Mouse (Mus musculus) layer of hippocampus, adult 8-10 months (tissue): ENCODE results near the gene Gfm2. TPM values are rescaled to one million over a fixed set of nuclear protein-coding genes. Genes with fewer than 3 reads are reported as not detected.

Experiments
- DNase-seq, 2 experiments: peaks; one replicate each; pipeline ENCODE4 v3.0.0; 2022; ENCODE audit warnings: low spot score in 2 of 2
- total RNA-seq, 4 experiments: library from RNA; stranded (reverse); gene quantifications; 2 replicates each; pipeline ENCODE4 v1.2.4; 2022

Gfm2 gene
- total RNA-seq, 4 experiments from 2014 or later: 24.0 to 36.5 (median 30.5) TPM

- DNase-seq: no peak
Measured at GRCm38 (mm10) chr13:97227795-97228194, 90.1 kb downstream of the Gfm2 start.

- no peak for DNase-seq
Measured at GRCm38 (mm10) chr13:97230101-97230500, 92.4 kb downstream of the Gfm2 start.

Other genes with a start within 250 kb of the Gfm2 start
- 1 to 10 TPM; 3.8 to 4.3 (median 4.0) TPM for gene Gcnt4, start 213.2 kb upstream of the Gfm2 start, total RNA-seq
- not detected for gene 1700029F12Rik, start 103.6 kb upstream of the Gfm2 start, total RNA-seq
- gene Fam169a, start 70.7 kb upstream of the Gfm2 start, total RNA-seq: 10 to 100 TPM; 38.5 to 43.1 (median 40.1) TPM
- under 1 TPM in 2 of 4 experiments, not detected in 2; 0.43 to 0.87 TPM for gene Gm6169, start 38.7 kb upstream of the Gfm2 start, total RNA-seq
- gene Nsa2, start within 50 bp of the Gfm2 start, total RNA-seq: 10 to 100 TPM; 33.2 to 55.1 (median 44.1) TPM
- 100 to 1,000 TPM; 114 to 546 (median 290) TPM for gene Hexb, start 60.4 kb downstream of the Gfm2 start, total RNA-seq
- 100 to 1,000 TPM; 584 to 717 (median 649) TPM for gene Enc1, start 103.2 kb downstream of the Gfm2 start, total RNA-seq